In the genomic region with DNA sequence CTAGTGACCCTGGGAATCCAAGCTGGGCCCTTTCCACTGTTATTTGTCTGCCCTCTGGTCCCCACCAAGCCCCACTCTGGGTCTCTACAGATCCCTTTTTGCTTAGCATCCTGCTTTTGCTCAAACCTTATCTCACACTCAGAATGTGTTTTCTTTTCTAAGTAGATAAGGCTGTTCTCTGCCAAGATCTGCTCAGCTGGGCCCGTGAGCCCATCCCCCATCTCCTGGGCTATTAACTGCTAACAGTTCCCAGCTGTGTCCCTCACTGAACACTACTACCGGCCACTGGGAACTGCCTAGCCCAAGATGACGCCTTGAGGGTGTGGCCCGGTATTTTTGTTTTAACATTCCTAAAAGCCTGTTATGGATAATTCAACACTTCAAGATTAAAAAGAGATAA, we compare ENCODE assay signal across 8 mouse cellular contexts. TPM values are rescaled to one million over a fixed set of nuclear protein-coding genes. Genes with fewer than 3 reads are reported as not detected.
DNase-seq lines count a peak whose midpoint lies in the region; ATAC-seq and TF ChIP-seq lines count a peak whose summit lies in the region.

No protein-coding gene starts in this region.

- H3K9ac ChIP-seq in midbrain, embryonic 13.5 days (replicated peaks), result no peak overlapping the region
- no peak overlapping the region for H3K9ac ChIP-seq in midbrain, embryonic 16.5 days (ENCODE audit: low read depth, low read length)
- no peak overlapping the region for H3K9ac ChIP-seq in neural tube, embryonic 11.5 days (ENCODE audit: low read length)

- peak; percentile 83 for DNase-seq in heart, embryonic 10.5 days (ENCODE audit: low spot score)
- DNase-seq in kidney, postnatal 36 days, result peak; percentile 57 to 64
- DNase-seq in neural tube, embryonic 11.5 days (ENCODE audit: low spot score), result peak; percentile 38
- no peak for DNase-seq in Muller cell, postnatal 12 days (ENCODE audit: inconsistent ontology term)
- DNase-seq in cerebellum, adult 2 months, result no peak
- DNase-seq in right cerebral cortex, postnatal 14 days, result no peak

- ATAC-seq in midbrain, embryonic 13.5 days, result 0 out of 2 replicates have a peak, but pooled peaks have one; percentile 55
- no peak for ATAC-seq in midbrain, embryonic 16.5 days
- no peak for ATAC-seq in neural tube, embryonic 11.5 days (ENCODE audit: insufficient read depth, low FRiP score, low TSS enrichment)

- no peak overlapping the region for H3K4me2 ChIP-seq in midbrain, embryonic 13.5 days (replicated peaks)
- no peak overlapping the region for H3K4me2 ChIP-seq in midbrain, embryonic 16.5 days (ENCODE audit: low read length)
- no peak overlapping the region for H3K4me2 ChIP-seq in neural tube, embryonic 11.5 days (ENCODE audit: low read depth)

- 0 out of 2 replicates have a peak, but pooled peaks cover 4% of the 10 kb centered on the region for H3K4me1 ChIP-seq in midbrain, embryonic 13.5 days (replicated peaks)
- H3K4me1 ChIP-seq in midbrain, embryonic 16.5 days (ENCODE audit: control insufficient read depth, insufficient read depth, low read length), result no peaks in the 10 kb centered on the region
- H3K4me1 ChIP-seq in heart, embryonic 10.5 days, result peaks cover 20% of the 10 kb centered on the region
- H3K4me1 ChIP-seq in neural tube, embryonic 11.5 days (ENCODE audit: control insufficient read depth, insufficient read depth, low read length), result no peaks in the 10 kb centered on the region
- H3K4me1 ChIP-seq in cerebellum, adult 2 months (ENCODE audit: control insufficient read depth, insufficient read depth, low read length), result no peaks in the 10 kb centered on the region

- no peak overlapping the region for H3K27ac ChIP-seq in midbrain, embryonic 13.5 days
- H3K27ac ChIP-seq in midbrain, embryonic 16.5 days (ENCODE audit: low read length), result no peak overlapping the region
- peak overlapping the region; percentile 56 for H3K27ac ChIP-seq in heart, embryonic 10.5 days
- H3K27ac ChIP-seq in neural tube, embryonic 11.5 days (ENCODE audit: low read depth, low read length), result 0 out of 2 replicates have a peak overlapping the region, but pooled peaks have one; percentile 34
- H3K27ac ChIP-seq in cerebellum, adult 2 months (ENCODE audit: insufficient read depth, low read length), result no peak overlapping the region

- no peaks in the 10 kb centered on the region for H3K36me3 ChIP-seq in midbrain, embryonic 13.5 days
- no peaks in the 10 kb centered on the region for H3K36me3 ChIP-seq in midbrain, embryonic 16.5 days (ENCODE audit: control insufficient read depth, insufficient read depth, low read length)
- H3K36me3 ChIP-seq in heart, embryonic 10.5 days, result no peaks in the 10 kb centered on the region
- no peaks in the 10 kb centered on the region for H3K36me3 ChIP-seq in neural tube, embryonic 11.5 days (ENCODE audit: control insufficient read depth, insufficient read depth, low read length)

- no peak for TF ChIP-seq POLR2A in cerebellum, adult 2 months (IDR thresholded peaks at IDR 0.05; ENCODE audit: borderline replicate concordance, insufficient read depth, low read length)

- WGBS in midbrain, embryonic 13.5 days, result 43% methylated on average over 4 of the region's 4 CpGs
- 28% methylated on average over 4 of the region's 4 CpGs for WGBS in midbrain, embryonic 16.5 days
- under 1% methylated on average over 4 of the region's 4 CpGs for WGBS in heart, embryonic 10.5 days
- WGBS in neural tube, embryonic 11.5 days, result 15% methylated on average over 4 of the region's 4 CpGs
- 48% methylated on average over 4 of the region's 4 CpGs for WGBS in cerebellum, adult 2 months

- no peak for TF ChIP-seq CTCF in cerebellum, adult 2 months (IDR thresholded peaks at IDR 0.05; ENCODE audit: borderline replicate concordance, insufficient read depth, low read depth, low read length)

- no peak overlapping the region for H3K4me3 ChIP-seq in midbrain, embryonic 13.5 days (replicated peaks)
- H3K4me3 ChIP-seq in midbrain, embryonic 16.5 days (ENCODE audit: low read depth, low read length), result no peak overlapping the region
- H3K4me3 ChIP-seq in heart, embryonic 10.5 days, result no peak overlapping the region
- no peak overlapping the region for H3K4me3 ChIP-seq in neural tube, embryonic 11.5 days (ENCODE audit: low read depth, low read length)
- H3K4me3 ChIP-seq in cerebellum, adult 2 months (replicated peaks; ENCODE audit: insufficient read depth, low read depth, low read length), result no peak overlapping the region

- H3K27me3 ChIP-seq in midbrain, embryonic 13.5 days, result no peaks in the 10 kb centered on the region
- H3K27me3 ChIP-seq in midbrain, embryonic 16.5 days (ENCODE audit: control insufficient read depth, insufficient read depth, low read depth, low read length), result no peaks in the 10 kb centered on the region
- H3K27me3 ChIP-seq in heart, embryonic 10.5 days (ENCODE audit: insufficient read depth, poor library complexity, severe bottlenecking), result no peaks in the 10 kb centered on the region
- H3K27me3 ChIP-seq in neural tube, embryonic 11.5 days (ENCODE audit: control insufficient read depth, insufficient read depth, low read length), result no peaks in the 10 kb centered on the region
- no peaks in the 10 kb centered on the region; the same call in 1 of the 2 replicates for H3K27me3 ChIP-seq in cerebellum, adult 2 months (ENCODE audit: control insufficient read depth, insufficient read depth, low read length)

- H3K9me3 ChIP-seq in midbrain, embryonic 13.5 days, result no peaks in the 10 kb centered on the region
- no peaks in the 10 kb centered on the region for H3K9me3 ChIP-seq in midbrain, embryonic 16.5 days (replicated peaks; ENCODE audit: control insufficient read depth, low read length, poor library complexity, severe bottlenecking)
- no peaks in the 10 kb centered on the region for H3K9me3 ChIP-seq in heart, embryonic 10.5 days
- H3K9me3 ChIP-seq in neural tube, embryonic 11.5 days (ENCODE audit: control insufficient read depth, low read length), result no peaks in the 10 kb centered on the region

RNA-seq across cellular contexts. Expression of a gene that starts 8.8 kb away (rescaled TPM):
- 2.0 and 2.6 TPM in 2 replicates for polyA plus RNA-seq in midbrain, embryonic 13.5 days (2015; fragmentation: Nextera tagmentation; extraction: Ambion mirVana)
- polyA plus RNA-seq in midbrain, embryonic 16.5 days (2015; fragmentation: Nextera tagmentation; extraction: Ambion mirVana), result 1.8 and 2.1 TPM in 2 replicates
- 16.8 and 20.0 TPM in 2 replicates for polyA plus RNA-seq in heart, embryonic 10.5 days (2016; fragmentation: Nextera tagmentation; extraction: Ambion mirVana)
- 8.2 and 9.8 TPM in 2 replicates for polyA plus RNA-seq in neural tube, embryonic 11.5 days (2014; fragmentation: Nextera tagmentation; extraction: Ambion mirVana)
- polyA plus RNA-seq in cerebellum, adult 2 months (2012; rRNA removed), result 1.1 and 1.2 TPM in 2 replicates

RNA-seq across cellular contexts. Expression of a gene that starts 11.7 kb away (rescaled TPM):
- 0.11 TPM in 1 of 2 replicates, not detected in the other for polyA plus RNA-seq in midbrain, embryonic 13.5 days (2015; fragmentation: Nextera tagmentation; extraction: Ambion mirVana)
- polyA plus RNA-seq in midbrain, embryonic 16.5 days (2015; fragmentation: Nextera tagmentation; extraction: Ambion mirVana), result 0.09 and 0.14 TPM in 2 replicates
- polyA plus RNA-seq in heart, embryonic 10.5 days (2016; fragmentation: Nextera tagmentation; extraction: Ambion mirVana), result 0.46 and 0.58 TPM in 2 replicates
- polyA plus RNA-seq in neural tube, embryonic 11.5 days (2014; fragmentation: Nextera tagmentation; extraction: Ambion mirVana), result 0.16 and 0.19 TPM in 2 replicates
- polyA plus RNA-seq in cerebellum, adult 2 months (2012; rRNA removed), result 0.03 and 0.05 TPM in 2 replicates

Comparison
In these comparisons a context has a peak if more than half of its experiments do, and no peak if none do; other contexts are left out.
1. H3K27ac ChIP-seq: peak in heart, embryonic 10.5 days (single experiment) and neural tube, embryonic 11.5 days (single experiment); none in midbrain, embryonic 13.5 days (single experiment), midbrain, embryonic 16.5 days (single experiment) and cerebellum, adult 2 months (single experiment).
2. DNase-seq: peak in heart, embryonic 10.5 days (single experiment), kidney, postnatal 36 days (2 of 2) and neural tube, embryonic 11.5 days (single experiment); none in Muller cell, postnatal 12 days (single experiment), cerebellum, adult 2 months (0 of 2) and right cerebral cortex, postnatal 14 days (single experiment).